Mouse (Mus musculus) neural tube, embryonic 13.5 days (tissue): ENCODE results near the gene Apoa5. TPM values are rescaled to one million over a fixed set of nuclear protein-coding genes. Genes with fewer than 3 reads are reported as not detected.

Source experiments
- ATAC-seq: fragments of 200-750 bp; cut with Nextera tagmentation; 2 replicates; pipeline ENCODE4 v1.8.0; 2017; ENCODE audit warnings: low read depth, mild to moderate bottlenecking, moderate TSS enrichment, moderate library complexity
- H3K27ac ChIP-seq: fragments of 300-500 bp; sonication (generic); replicated peaks from 2 replicates; pipeline ENCODE4 v1.5.1; 2015; ENCODE audit warnings: moderate library complexity, mild to moderate bottlenecking, inconsistent platforms
- H3K27me3 ChIP-seq: fragments of 300-500 bp; sonication (generic); 2 replicates; pipeline ENCODE4 v1.6.1; 2015; ENCODE audit warnings: mild to moderate bottlenecking, inconsistent platforms
- H3K36me3 ChIP-seq: fragments of 300-500 bp; sonication (generic); 2 replicates; pipeline ENCODE4 v1.6.1; 2015; ENCODE audit warnings: mild to moderate bottlenecking, inconsistent platforms
- H3K4me1 ChIP-seq: fragments of 300-500 bp; sonication (generic); replicated peaks from 2 replicates; pipeline ENCODE4 v1.6.1; 2015; ENCODE audit warnings: inconsistent platforms
- H3K4me2 ChIP-seq: fragments of 300-500 bp; sonication (generic); 2 replicates; pipeline ENCODE4 v1.6.1; 2015; ENCODE audit warnings: inconsistent platforms, mild to moderate bottlenecking, moderate library complexity
- H3K4me3 ChIP-seq: fragments of 300-500 bp; sonication (generic); 2 replicates; pipeline ENCODE4 v1.5.1; 2015; ENCODE audit warnings: mild to moderate bottlenecking, inconsistent platforms
- H3K9ac ChIP-seq: fragments of 300-500 bp; sonication (generic); 2 replicates; pipeline ENCODE4 v1.6.1; 2015; ENCODE audit warnings: moderate library complexity, mild to moderate bottlenecking, inconsistent platforms
- H3K9me3 ChIP-seq: fragments of 300-500 bp; sonication (generic); 2 replicates; pipeline ENCODE4 v1.6.1; 2016; ENCODE audit warnings: inconsistent platforms
- WGBS: fragments of 180-500 bp; shearing (Covaris S2); methylation state at CpG from one replicate; pipeline ENCODE4 v1.1.7; 2015; 5-methylcytosine and 5-hydroxymethylcytosine counted together
- polyA plus RNA-seq: library from polyadenylated mRNA; unstranded; fragments of >200 nt; fragmentation: Nextera tagmentation; extraction: Ambion mirVana; gene quantifications from 2 replicates; pipeline ENCODE4 v1.2.1, GENCODE M21; 2015

Gene Apoa5
- polyA plus RNA-seq, 1 experiment from 2014 or later = not detected

GRCm38 (mm10) chr9:46272070-46272469 lies 3.6 kb downstream of the Apoa5 start:
- WGBS = 90% methylated on average over 9 of the region's 9 CpGs
- ATAC-seq = no peak
- peaks cover 14% of the 10 kb centered on the region for H3K4me1 ChIP-seq
- peaks cover 33% of the 10 kb centered on the region for H3K27me3 ChIP-seq
- peaks cover 28% of the 10 kb centered on the region for H3K36me3 ChIP-seq
- no peak overlapping the region for H3K4me3 ChIP-seq
- no peak overlapping the region for H3K27ac ChIP-seq
- no peaks in the 10 kb centered on the region for H3K9me3 ChIP-seq
- H3K4me2 ChIP-seq = peak overlapping the region; percentile 90; the same call in 1 of the 2 replicates
- H3K9ac ChIP-seq = no peak overlapping the region

DNA sequence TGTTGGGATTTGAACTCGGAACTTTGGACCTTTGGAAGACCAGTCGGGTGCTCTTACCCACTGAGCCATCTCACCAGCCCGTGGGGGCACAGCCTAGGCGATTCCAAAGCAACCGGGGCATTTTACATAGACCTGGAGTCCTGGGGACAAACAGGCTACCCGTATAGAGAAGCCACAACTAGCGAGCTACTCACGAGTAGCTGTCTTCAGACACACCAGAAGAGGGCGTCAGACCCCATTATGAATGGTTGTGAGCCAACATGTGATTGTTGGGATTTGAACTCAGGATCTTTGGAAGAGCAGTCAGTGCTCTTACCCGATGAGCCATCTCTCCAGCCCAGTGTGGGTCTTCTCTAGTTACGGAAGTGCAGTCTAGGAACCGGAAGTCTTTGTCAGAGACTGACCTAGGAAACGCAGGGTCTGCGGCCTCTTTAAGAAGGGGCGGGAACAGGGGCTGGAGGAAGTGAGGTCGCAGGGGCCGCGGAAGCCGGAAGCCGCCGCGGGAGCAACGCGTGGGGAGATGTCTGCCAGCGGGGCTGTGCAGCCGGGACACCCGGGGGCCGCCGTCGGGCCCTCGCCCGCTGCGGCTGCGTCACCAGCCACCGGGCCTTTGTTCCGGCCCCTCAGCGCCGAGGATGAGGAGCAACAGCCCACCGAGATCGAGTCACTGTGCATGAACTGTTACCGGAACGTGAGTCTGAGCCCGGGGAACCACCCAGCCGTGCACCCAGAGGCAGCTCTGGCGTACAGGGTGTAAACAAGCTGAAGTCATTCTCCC lies 4.4 kb downstream of the Apoa5 start, which contains the start of gene Zpr1:
Gene Zpr1 (plus strand): TSS at position 388 of the 778 bp plus-strand sequence.
- H3K4me1 ChIP-seq = peaks cover 14% of the 10 kb centered on the region
- H3K27ac ChIP-seq = peak within 1 kb of the TSS; percentile 57
- peak within 1 kb of the TSS; percentile 90 for H3K4me2 ChIP-seq
- peaks cover 36% of the 10 kb centered on the region for H3K36me3 ChIP-seq
- peaks cover 27% of the 10 kb centered on the region for H3K27me3 ChIP-seq
- 5% methylated on average over 45 of the region's 45 CpGs for WGBS
- H3K9me3 ChIP-seq = no peaks in the 10 kb centered on the region
- peak within 1 kb of the TSS; percentile 76 for H3K4me3 ChIP-seq
- ATAC-seq = peak; percentile 98
- peak within 1 kb of the TSS; percentile 77 for H3K9ac ChIP-seq

- H3K4me3 ChIP-seq = no peak overlapping the region
Measured at GRCm38 (mm10) chr9:46274494-46274893, 6.1 kb downstream of the Apoa5 start.

GRCm38 (mm10) chr9:46282631-46283436 lies 14.4 kb downstream of the Apoa5 start, which contains the start of gene Bud13:
Bud13 (plus strand) TSS chr9:46283008.
- Histone ChIP-seq H3K36me3 (peaks cover 60% of the 10 kb centered on the region), H3K27ac (peak within 1 kb of the TSS; percentile 86), H3K4me3 (peak within 1 kb of the TSS; percentile 89), H3K4me2 (peak within 1 kb of the TSS; percentile 70), H3K4me1 (peaks cover 21% of the 10 kb centered on the region), H3K9ac (peak within 1 kb of the TSS; percentile 87), H3K27me3 (no peaks in the 10 kb centered on the region), H3K9me3 (no peaks in the 10 kb centered on the region)
- peak; percentile 93 for ATAC-seq
- WGBS = under 1% methylated on average over 55 of the region's 55 CpGs

More at GRCm38 (mm10) chr9:46274494-46274893, 6.1 kb downstream of the Apoa5 start:
- Histone ChIP-seq H3K9ac (no peak overlapping the region), H3K4me1 (peaks cover 14% of the 10 kb centered on the region), H3K36me3 (peaks cover 50% of the 10 kb centered on the region), H3K27me3 (peaks cover 21% of the 10 kb centered on the region), H3K9me3 (no peaks in the 10 kb centered on the region), H3K4me2 (peak overlapping the region; percentile 90), H3K27ac (no peak overlapping the region)
- 93% methylated on average over 9 of the region's 9 CpGs for WGBS
- ATAC-seq = no peak

GRCm38 (mm10) chr9:46298381-46298780 lies 29.9 kb downstream of the Apoa5 start:
- Histone ChIP-seq H3K4me2 (no peak overlapping the region), H3K36me3 (peaks cover 52% of the 10 kb centered on the region), H3K4me3 (no peak overlapping the region), H3K9ac (no peak overlapping the region), H3K4me1 (no peaks in the 10 kb centered on the region), H3K27ac (no peak overlapping the region), H3K9me3 (no peaks in the 10 kb centered on the region), H3K27me3 (no peaks in the 10 kb centered on the region)
- 86% methylated on average over 4 of the region's 4 CpGs for WGBS
- no peak for ATAC-seq

DNA sequence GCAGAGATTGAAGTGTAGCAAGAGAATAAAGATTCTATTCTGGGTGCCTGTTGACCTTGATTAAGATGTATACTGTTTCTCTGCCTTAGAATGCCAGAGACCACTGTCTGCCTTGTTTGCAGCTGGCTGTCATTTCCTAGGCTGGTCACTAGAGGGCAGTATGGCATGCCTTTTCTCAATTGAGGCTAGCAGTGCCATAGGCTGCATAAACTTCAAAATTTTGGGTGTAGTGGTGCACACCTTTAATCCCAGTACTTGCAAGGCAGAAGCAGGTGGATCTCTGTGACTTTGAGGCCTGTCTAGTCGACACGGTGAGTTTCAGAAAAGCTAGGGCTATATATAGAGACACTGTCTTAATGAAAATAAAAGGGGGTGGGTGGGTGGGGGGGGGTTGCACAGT lies 33.7 kb downstream of the Apoa5 start:
- no peaks in the 10 kb centered on the region for H3K9me3 ChIP-seq
- no peaks in the 10 kb centered on the region for H3K4me1 ChIP-seq
- peak; percentile 59 for ATAC-seq
- 14% methylated on average over 2 of the region's 2 CpGs for WGBS
- H3K27me3 ChIP-seq = no peaks in the 10 kb centered on the region
- H3K4me2 ChIP-seq = no peak overlapping the region
- H3K27ac ChIP-seq = no peak overlapping the region
- H3K36me3 ChIP-seq = peaks cover 26% of the 10 kb centered on the region
- H3K9ac ChIP-seq = no peak overlapping the region
- no peak overlapping the region for H3K4me3 ChIP-seq

GRCm38 (mm10) chr9:46309121-46309520 lies 40.7 kb downstream of the Apoa5 start:
- H3K9me3 ChIP-seq = no peaks in the 10 kb centered on the region
- no peaks in the 10 kb centered on the region for H3K36me3 ChIP-seq
- no peak overlapping the region for H3K4me2 ChIP-seq
- H3K27me3 ChIP-seq = no peaks in the 10 kb centered on the region
- no peak overlapping the region for H3K9ac ChIP-seq
- no peak for ATAC-seq
- WGBS = 8% methylated on average over 7 of the region's 7 CpGs
- H3K4me3 ChIP-seq = no peak overlapping the region
- peaks cover 13% of the 10 kb centered on the region for H3K4me1 ChIP-seq
- no peak overlapping the region for H3K27ac ChIP-seq

DNA sequence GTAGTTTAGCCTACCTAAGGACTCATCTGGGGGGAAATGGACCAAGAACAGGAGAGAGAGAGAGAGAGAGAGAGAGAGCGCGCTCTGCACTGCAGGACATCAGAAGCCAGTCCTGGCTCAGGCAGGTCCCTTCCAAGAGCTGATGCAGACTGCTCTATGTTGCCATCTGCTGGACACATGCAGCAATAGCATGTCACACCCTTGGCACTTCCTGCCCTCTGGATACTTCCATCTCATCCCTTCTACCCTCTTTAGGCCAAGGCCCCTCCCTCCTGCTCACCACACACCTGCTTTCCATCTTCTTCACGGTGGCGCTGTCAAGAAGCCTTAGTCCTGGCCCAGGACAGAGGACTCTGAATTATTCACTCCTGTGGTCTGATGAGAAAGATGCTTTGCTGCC lies 46.1 kb downstream of the Apoa5 start:
- Histone ChIP-seq H3K4me2 (no peak overlapping the region), H3K27ac (no peak overlapping the region), H3K9ac (no peak overlapping the region), H3K36me3 (no peaks in the 10 kb centered on the region), H3K4me1 (peaks cover 19% of the 10 kb centered on the region), H3K4me3 (no peak overlapping the region), H3K27me3 (no peaks in the 10 kb centered on the region), H3K9me3 (0 out of 2 replicates have a peak, but pooled peaks cover 2% of the 10 kb centered on the region)
- ATAC-seq = peak; percentile 59
- 0% methylated on average over 4 of the region's 4 CpGs for WGBS

DNA sequence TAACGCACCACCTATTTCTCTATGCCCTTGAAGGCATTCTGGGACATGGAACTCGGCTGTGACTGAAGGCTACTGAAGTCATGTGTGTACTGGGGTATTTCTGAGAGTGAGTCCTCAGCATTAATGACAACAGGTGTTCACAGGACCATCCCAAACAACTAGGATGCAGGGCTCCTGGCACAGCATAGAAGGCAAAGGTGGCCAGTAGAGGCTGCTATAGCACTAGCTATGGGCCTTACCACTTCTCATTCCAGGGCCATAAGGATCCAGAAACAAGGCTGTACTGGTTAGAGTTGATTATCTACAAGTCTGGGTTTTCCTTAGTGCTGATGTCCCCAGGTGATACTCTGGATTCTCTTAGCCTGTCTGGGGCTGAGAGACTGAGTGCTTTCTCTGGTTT lies 46.5 kb downstream of the Apoa5 start:
- Histone ChIP-seq H3K9me3 (peaks cover 6% of the 10 kb centered on the region; the same call in 1 of the 2 replicates), H3K27me3 (no peaks in the 10 kb centered on the region), H3K36me3 (no peaks in the 10 kb centered on the region), H3K4me3 (no peak overlapping the region), H3K9ac (no peak overlapping the region), H3K27ac (no peak overlapping the region), H3K4me2 (no peak overlapping the region), H3K4me1 (peaks cover 19% of the 10 kb centered on the region)
- ATAC-seq = peak; percentile 51; the same call in 1 of the 2 replicates
- WGBS = 46% methylated on average over 2 of the region's 2 CpGs

GRCm38 (mm10) chr9:46315807-46316365 lies 47.5 kb downstream of the Apoa5 start:
- 19% methylated on average over 11 of the region's 11 CpGs for WGBS
- no peak overlapping the region for H3K4me2 ChIP-seq
- no peaks in the 10 kb centered on the region for H3K27me3 ChIP-seq

GRCm38 (mm10) chr9:46316388-46316787 lies 48.0 kb downstream of the Apoa5 start:
- peaks cover 19% of the 10 kb centered on the region for H3K4me1 ChIP-seq
- H3K36me3 ChIP-seq = no peaks in the 10 kb centered on the region
- no peak overlapping the region for H3K4me3 ChIP-seq
- peaks cover 8% of the 10 kb centered on the region; the same call in 1 of the 2 replicates for H3K9me3 ChIP-seq
- no peak overlapping the region for H3K9ac ChIP-seq
- H3K27me3 ChIP-seq = no peaks in the 10 kb centered on the region
- no peak for ATAC-seq
- WGBS = 12% methylated on average over 5 of the region's 5 CpGs
- peak overlapping the region; percentile 54; the same call in 1 of the 2 replicates for H3K27ac ChIP-seq
- H3K4me2 ChIP-seq = no peak overlapping the region

More at GRCm38 (mm10) chr9:46315807-46316365, 47.5 kb downstream of the Apoa5 start:
- Histone ChIP-seq H3K36me3 (no peaks in the 10 kb centered on the region), H3K4me3 (no peak overlapping the region), H3K27ac (peak overlapping the region; percentile 54; the same call in 1 of the 2 replicates), H3K4me1 (peaks cover 19% of the 10 kb centered on the region), H3K9ac (no peak overlapping the region), H3K9me3 (peaks cover 8% of the 10 kb centered on the region; the same call in 1 of the 2 replicates)
- peak; percentile 57 for ATAC-seq
